Mouse (Mus musculus) stomach, embryonic 14.5 days (tissue): ENCODE data around the gene Rps10. TPM values are rescaled to one million over a fixed set of nuclear protein-coding genes. Genes with fewer than 3 reads are reported as not detected.
"Not testable (repeated sequence)": the region's sequence is repeated elsewhere in the genome, so short reads cannot be mapped to it uniquely, and the experiment has no call there.

ENCODE experiments used
- ATAC-seq: fragments of 200-750 bp; cut with Nextera tagmentation; 2 replicates; pipeline ENCODE4 v1.8.0; 2017; ENCODE audit warnings: low read depth, moderate TSS enrichment; ENCODE audit not compliant: insufficient number of reproducible peaks, insufficient read depth, low FRiP score
- H3K27ac ChIP-seq: fragments of 300-500 bp; sonication (generic); 2 replicates; pipeline ENCODE4 v1.5.1; 2014; ENCODE audit warnings: mild to moderate bottlenecking, low read length, moderate library complexity, mixed read lengths
- H3K27me3 ChIP-seq: fragments of 300-500 bp; sonication (generic); 2 replicates; pipeline ENCODE4 v1.6.1; 2014; ENCODE audit warnings: low read length, control low read depth, mixed read lengths; ENCODE audit not compliant: control insufficient read depth, insufficient read depth
- H3K36me3 ChIP-seq: fragments of 300-500 bp; sonication (generic); 2 replicates; pipeline ENCODE4 v1.6.1; 2014; ENCODE audit warnings: mild to moderate bottlenecking, control low read depth, low read length, moderate library complexity, mixed read lengths; ENCODE audit not compliant: control insufficient read depth, insufficient read depth
- H3K4me1 ChIP-seq: fragments of 300-500 bp; sonication (generic); 2 replicates; pipeline ENCODE4 v1.6.1; 2014; ENCODE audit warnings: low read length, control low read depth, mixed read lengths; ENCODE audit not compliant: control insufficient read depth, insufficient read depth
- H3K4me2 ChIP-seq: fragments of 300-500 bp; sonication (generic); replicated peaks from 2 replicates; pipeline ENCODE4 v1.6.1; 2014; ENCODE audit warnings: low read depth, low read length, control low read depth
- H3K4me3 ChIP-seq: fragments of 300-500 bp; sonication (generic); 2 replicates; pipeline ENCODE4 v1.5.1; 2014; ENCODE audit warnings: low read depth, low read length, control low read depth
- H3K9ac ChIP-seq: fragments of 300-500 bp; sonication (generic); replicated peaks from 2 replicates; pipeline ENCODE4 v1.6.1; 2014; ENCODE audit warnings: low read depth, mild to moderate bottlenecking, control low read depth, low read length, moderate library complexity, mixed read lengths
- H3K9me3 ChIP-seq: fragments of 300-500 bp; sonication (generic); 2 replicates; pipeline ENCODE4 v1.6.1; 2016; ENCODE audit warnings: low read depth, low read length, control low read depth; ENCODE audit not compliant: control insufficient read depth
- WGBS: fragments of 180-500 bp; shearing (Covaris S2); extraction: QIAGEN DNeasy Blood & Tissue Kit; methylation state at CpG from one replicate; pipeline ENCODE4 v1.1.7; 2014; 5-methylcytosine and 5-hydroxymethylcytosine counted together
- polyA plus RNA-seq: library from polyadenylated mRNA; unstranded; fragments of >200 nt; fragmentation: Nextera tagmentation; extraction: Ambion mirVana; gene quantifications from 2 replicates; pipeline ENCODE4 v1.2.1, GENCODE M21; 2014

Rps10 gene
- polyA plus RNA-seq, 1 experiment from 2014 or later: 1,246 TPM

GRCm38 (mm10) chr17:27637333-27637732 lies 864 bp upstream of the Rps10 start:
- ATAC-seq: no peak
- no peaks in the 10 kb centered on the region for H3K27me3 ChIP-seq
- H3K36me3 ChIP-seq: peaks cover 17% of the 10 kb centered on the region
- no peak overlapping the region for H3K9ac ChIP-seq
- no peak overlapping the region for H3K4me3 ChIP-seq
- H3K9me3 ChIP-seq: no peaks in the 10 kb centered on the region
- H3K27ac ChIP-seq: peak overlapping the region; percentile 55
- H3K4me1 ChIP-seq: peaks cover 24% of the 10 kb centered on the region
- no peak overlapping the region for H3K4me2 ChIP-seq
- 70% methylated on average over 9 of the region's 9 CpGs for WGBS

GRCm38 (mm10) chr17:27635575-27635903 lies 930 bp downstream of the Rps10 start:
- Histone ChIP-seq H3K36me3 (peaks cover 35% of the 10 kb centered on the region), H3K4me1 (peaks cover 28% of the 10 kb centered on the region), H3K4me3 (peak overlapping the region; percentile 83), H3K4me2 (peak overlapping the region; percentile 39), H3K27ac (peak overlapping the region; percentile 56; the same call in 1 of the 2 replicates), H3K9ac (0 out of 2 replicates have a peak overlapping the region, but pooled peaks have one; percentile 21)
- ATAC-seq, H3K9me3 ChIP-seq, H3K27me3 ChIP-seq: not testable (repeated sequence)
- 39% methylated on average over 9 of the region's 9 CpGs for WGBS

DNA sequence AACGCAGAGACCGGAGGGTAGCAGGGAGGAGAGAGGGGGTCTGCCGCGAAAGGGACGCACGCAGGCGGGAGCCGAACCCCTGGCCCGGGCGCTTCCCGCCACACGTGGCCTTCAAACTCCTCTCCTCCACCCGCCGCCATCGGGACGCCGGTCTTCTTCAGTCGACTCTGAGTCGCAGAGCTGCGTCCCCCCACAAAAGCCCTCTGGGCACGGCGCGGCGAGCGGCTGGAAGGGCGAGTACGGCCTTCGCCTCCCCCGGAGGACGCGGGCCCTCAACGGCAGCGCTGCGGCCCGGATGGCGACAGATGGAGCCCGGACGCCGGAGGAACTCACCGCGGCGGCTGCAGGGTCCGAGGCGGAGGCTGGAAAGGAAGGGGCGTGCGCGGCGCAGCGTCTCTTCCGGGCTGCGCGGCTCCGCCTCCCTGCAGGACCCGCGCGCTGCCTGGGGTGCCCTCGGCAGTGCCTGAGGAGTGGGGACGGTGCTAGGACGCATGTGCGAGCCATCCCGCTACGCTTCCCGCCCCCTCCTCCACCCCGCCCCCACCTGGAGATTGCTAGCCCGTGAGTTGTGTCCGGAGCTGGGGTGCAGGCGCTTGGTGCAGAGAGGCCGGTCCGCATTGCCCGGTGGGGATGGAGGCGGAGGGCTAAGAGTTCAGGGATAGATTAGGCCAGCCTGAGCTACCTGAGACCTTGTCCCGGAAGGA lies 1.4 kb downstream of the Rps10 start, which contains the start of gene RPS10-NUDT3:
RPS10-NUDT3 (minus strand) TSS at position 352 of the 704 bp plus-strand sequence.
- H3K4me2 ChIP-seq: peak within 1 kb of the TSS; percentile 56
- peaks cover 28% of the 10 kb centered on the region for H3K4me1 ChIP-seq
- H3K4me3 ChIP-seq: peak within 1 kb of the TSS; percentile 83
- H3K9ac ChIP-seq: peak within 1 kb of the TSS; percentile 82
- no peaks in the 10 kb centered on the region for H3K27me3 ChIP-seq
- H3K9me3 ChIP-seq: no peaks in the 10 kb centered on the region
- WGBS: under 1% methylated on average over 68 of the region's 72 CpGs
- peak within 1 kb of the TSS; percentile 79 for H3K27ac ChIP-seq
- H3K36me3 ChIP-seq: peaks cover 40% of the 10 kb centered on the region
- ATAC-seq: peak; percentile 97

GRCm38 (mm10) chr17:27629249-27630020 lies 7.0 kb downstream of the Rps10 start:
- Histone ChIP-seq H3K9ac (no peak overlapping the region), H3K4me2 (no peak overlapping the region), H3K36me3 (peaks cover 44% of the 10 kb centered on the region), H3K4me3 (no peak overlapping the region), H3K27ac (no peak overlapping the region), H3K9me3 (no peaks in the 10 kb centered on the region), H3K27me3 (no peaks in the 10 kb centered on the region), H3K4me1 (peaks cover 22% of the 10 kb centered on the region)
- 68% methylated on average over 2 of the region's 2 CpGs for WGBS
- no peak for ATAC-seq

DNA sequence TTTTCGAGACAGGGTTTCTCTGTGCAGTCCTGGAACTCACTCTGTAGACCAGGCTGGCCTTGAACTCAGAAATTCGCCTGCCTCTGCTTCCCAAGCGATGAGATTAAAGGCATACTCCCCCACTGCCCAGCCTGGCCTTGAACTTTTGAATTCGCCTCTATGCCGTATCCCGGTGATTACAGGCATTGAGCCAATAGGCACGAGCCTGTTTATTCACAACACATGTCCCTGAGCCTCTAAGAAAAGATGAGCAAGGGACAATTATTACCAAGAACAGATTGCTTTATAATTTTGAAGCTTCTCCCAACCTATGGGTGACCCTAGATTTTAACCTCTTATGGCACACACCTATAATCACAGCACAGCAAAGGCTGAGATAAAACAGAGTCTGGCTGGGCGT lies 8.1 kb downstream of the Rps10 start:
- Histone ChIP-seq H3K27ac (no peak overlapping the region), H3K4me3 (no peak overlapping the region), H3K4me2 (no peak overlapping the region), H3K4me1 (peaks cover 19% of the 10 kb centered on the region), H3K27me3 (no peaks in the 10 kb centered on the region), H3K9ac (no peak overlapping the region), H3K9me3 (no peaks in the 10 kb centered on the region), H3K36me3 (peaks cover 37% of the 10 kb centered on the region)
- no peak for ATAC-seq
- WGBS: 94% methylated on average over 8 of the region's 8 CpGs

- Histone ChIP-seq H3K36me3 (peaks cover 28% of the 10 kb centered on the region), H3K4me2 (no peak overlapping the region), H3K4me3 (no peak overlapping the region), H3K4me1 (peaks cover 10% of the 10 kb centered on the region; the same call in 1 of the 2 replicates), H3K27ac (no peak overlapping the region), H3K9me3 (no peaks in the 10 kb centered on the region), H3K9ac (no peak overlapping the region), H3K27me3 (no peaks in the 10 kb centered on the region)
- ATAC-seq: no peak
- 52% methylated on average over 5 of the region's 5 CpGs for WGBS
These were observed 9.0 kb downstream of the Rps10 start for GRCm38 (mm10) chr17:27627451-27627850.

- Histone ChIP-seq H3K9me3 (no peaks in the 10 kb centered on the region), H3K4me1 (peaks cover 5% of the 10 kb centered on the region; the same call in 1 of the 2 replicates), H3K9ac (no peak overlapping the region), H3K36me3 (peaks cover 20% of the 10 kb centered on the region), H3K27ac (no peak overlapping the region), H3K4me3 (no peak overlapping the region), H3K27me3 (no peaks in the 10 kb centered on the region), H3K4me2 (no peak overlapping the region)
- no peak for ATAC-seq
- WGBS: 24% methylated on average over 5 of the region's 5 CpGs
These were observed 9.8 kb downstream of the Rps10 start for GRCm38 (mm10) chr17:27626681-27627080.

DNA sequence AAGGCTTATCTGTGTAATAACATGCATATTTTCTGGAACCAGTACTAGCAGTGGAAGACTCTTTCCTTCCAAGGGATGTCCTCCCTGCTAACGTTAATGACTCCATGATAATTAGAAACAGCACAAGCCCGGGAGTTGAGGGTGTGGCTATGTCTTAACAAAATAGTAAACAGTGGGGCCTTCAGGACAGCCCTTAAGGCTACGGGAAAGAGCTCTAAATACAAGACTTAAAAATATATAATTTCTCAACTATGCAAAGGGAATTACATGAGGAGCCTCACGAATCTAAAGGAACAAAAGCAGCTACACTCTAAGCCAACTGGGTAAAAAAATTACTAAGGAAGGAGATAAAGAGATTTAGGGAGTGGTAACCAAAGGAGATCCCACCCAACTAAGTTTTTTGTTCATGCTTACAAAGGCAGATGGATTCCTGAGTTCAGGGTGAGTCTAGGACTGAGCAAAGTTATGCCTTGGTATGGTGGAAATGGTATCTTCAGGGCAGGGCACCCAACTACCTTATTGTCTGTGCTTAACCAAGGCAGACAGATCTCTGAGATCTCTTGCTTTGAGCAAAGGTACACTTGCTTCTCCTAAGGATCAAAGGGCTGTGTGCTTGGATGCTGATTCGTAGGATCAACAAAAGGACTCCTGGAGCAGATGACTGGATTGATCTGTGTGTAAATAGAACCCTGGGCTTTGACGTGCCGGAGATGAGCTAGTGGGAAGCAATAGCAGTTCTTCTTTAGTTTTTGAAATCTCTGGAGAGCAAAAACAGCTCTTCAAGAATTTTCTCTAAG lies 10.8 kb downstream of the Rps10 start:
- no peak overlapping the region for H3K27ac ChIP-seq
- WGBS: 45% methylated on average over 7 of the region's 7 CpGs
- H3K4me3 ChIP-seq: no peak overlapping the region
- H3K4me2 ChIP-seq: no peak overlapping the region
- no peak for ATAC-seq
- H3K4me1 ChIP-seq: peaks cover 15% of the 10 kb centered on the region
- H3K9me3 ChIP-seq: no peaks in the 10 kb centered on the region
- peaks cover 10% of the 10 kb centered on the region for H3K36me3 ChIP-seq
- no peaks in the 10 kb centered on the region for H3K27me3 ChIP-seq
- H3K9ac ChIP-seq: no peak overlapping the region
